Comparison of ENCODE assay signal across 15 mouse cellular contexts in the genomic region with DNA sequence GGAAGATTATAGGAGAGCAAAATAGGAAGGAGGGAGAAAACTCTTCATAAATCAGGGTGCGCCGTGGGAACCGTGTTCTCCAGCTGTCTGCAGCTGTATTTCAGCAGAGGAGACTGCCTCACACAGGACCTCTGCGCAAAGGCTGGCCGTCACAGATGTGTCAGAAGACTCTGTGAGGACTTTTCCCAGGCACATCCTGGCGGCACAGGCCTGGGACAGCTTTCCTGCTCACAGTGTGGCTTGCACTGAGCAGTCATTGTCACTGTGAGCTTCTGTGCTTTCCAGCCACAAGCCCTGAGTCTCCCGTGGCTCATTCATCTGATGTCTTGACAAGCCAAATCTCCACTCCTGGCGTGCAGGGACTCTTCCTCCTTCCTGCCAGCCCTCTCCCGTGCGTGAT.
DNase-seq lines count a peak whose midpoint lies in the region; ATAC-seq lines count a peak whose summit lies in the region.
"Had no signal": no experiment of that assay in that cellular context is flagged by ENCODE, and none has a peak within 500 bp of the region (broad histone marks: within the 10 kb centered on the region; RNA-seq: fewer than 3 reads in every experiment).

No protein-coding gene starts in this region.

- H3K4me2 ChIP-seq in heart, embryonic 11.5 days: no peak overlapping the region
- no peak overlapping the region for H3K4me2 ChIP-seq in midbrain, embryonic 12.5 days (replicated peaks)
- H3K4me2 ChIP-seq in midbrain, embryonic 11.5 days: no peak overlapping the region
- H3K4me2 ChIP-seq in hindbrain, embryonic 12.5 days (replicated peaks): no peak overlapping the region
- H3K4me2 ChIP-seq in neural tube, embryonic 12.5 days (replicated peaks): no peak overlapping the region
- H3K4me2 ChIP-seq: intestine, embryonic 15.5 days; liver, embryonic 12.5 days had no signal

- H3K27ac ChIP-seq in heart, embryonic 11.5 days (ENCODE audit: low read depth, low read length): no peak overlapping the region
- H3K27ac ChIP-seq in midbrain, embryonic 12.5 days (replicated peaks): peak overlapping the region; percentile 56
- H3K27ac ChIP-seq in midbrain, embryonic 11.5 days (ENCODE audit: low read depth, low read length): no peak overlapping the region
- peak overlapping the region; percentile 58 for H3K27ac ChIP-seq in hindbrain, embryonic 12.5 days
- H3K27ac ChIP-seq in neural tube, embryonic 12.5 days: no peak overlapping the region
- H3K27ac ChIP-seq: embryonic facial prominence, embryonic 10.5 days; liver, embryonic 12.5 days had no signal

- H3K9ac ChIP-seq in heart, embryonic 11.5 days (ENCODE audit: low read depth, low read length): no peak overlapping the region
- H3K9ac ChIP-seq in midbrain, embryonic 12.5 days (replicated peaks): no peak overlapping the region
- H3K9ac ChIP-seq in midbrain, embryonic 11.5 days (ENCODE audit: low read length): no peak overlapping the region
- H3K9ac ChIP-seq in hindbrain, embryonic 12.5 days: no peak overlapping the region
- H3K9ac ChIP-seq in neural tube, embryonic 12.5 days: no peak overlapping the region
- H3K9ac ChIP-seq: intestine, embryonic 15.5 days; liver, embryonic 12.5 days had no signal

- H3K4me3 ChIP-seq in heart, embryonic 11.5 days (ENCODE audit: low read depth, low read length): no peak overlapping the region
- H3K4me3 ChIP-seq in midbrain, embryonic 12.5 days: no peak overlapping the region
- H3K4me3 ChIP-seq in midbrain, embryonic 11.5 days (ENCODE audit: low read depth, low read length): no peak overlapping the region
- H3K4me3 ChIP-seq in hindbrain, embryonic 12.5 days: no peak overlapping the region
- H3K4me3 ChIP-seq in neural tube, embryonic 12.5 days: no peak overlapping the region
- H3K4me3 ChIP-seq: embryonic facial prominence, embryonic 10.5 days; intestine, embryonic 15.5 days; liver, embryonic 12.5 days had no signal

- ATAC-seq in heart, embryonic 11.5 days (replicated peaks; ENCODE audit: insufficient number of reproducible peaks, low FRiP score, low TSS enrichment): no peak
- peak; percentile 70; the same call in 1 of the 2 replicates for ATAC-seq in midbrain, embryonic 12.5 days (ENCODE audit: low FRiP score, low read depth)
- ATAC-seq in midbrain, embryonic 11.5 days (ENCODE audit: low FRiP score): no peak
- 0 out of 2 replicates have a peak, but pooled peaks have one; percentile 63 for ATAC-seq in hindbrain, embryonic 12.5 days (ENCODE audit: low FRiP score)
- ATAC-seq in neural tube, embryonic 12.5 days (ENCODE audit: low FRiP score, low read depth): peak; percentile 56; the same call in 1 of the 2 replicates
- ATAC-seq: intestine, embryonic 15.5 days; liver, embryonic 12.5 days had no signal

- H3K27me3 ChIP-seq in heart, embryonic 11.5 days (ENCODE audit: control insufficient read depth, insufficient read depth, low read length): no peaks in the 10 kb centered on the region
- no peaks in the 10 kb centered on the region for H3K27me3 ChIP-seq in midbrain, embryonic 12.5 days
- H3K27me3 ChIP-seq in midbrain, embryonic 11.5 days (ENCODE audit: control insufficient read depth, insufficient read depth, low read length): no peaks in the 10 kb centered on the region
- no peaks in the 10 kb centered on the region for H3K27me3 ChIP-seq in hindbrain, embryonic 12.5 days
- no peaks in the 10 kb centered on the region for H3K27me3 ChIP-seq in neural tube, embryonic 12.5 days (replicated peaks)
- H3K27me3 ChIP-seq: intestine, embryonic 15.5 days; liver, embryonic 12.5 days had no signal

- 74% methylated on average over 10 of the region's 10 CpGs for WGBS in heart, embryonic 11.5 days (ENCODE audit: insufficient replicate concordance)
- 59% methylated on average over 10 of the region's 10 CpGs for WGBS in midbrain, embryonic 12.5 days
- 62% methylated on average over 10 of the region's 10 CpGs for WGBS in midbrain, embryonic 11.5 days
- 54% methylated on average over 10 of the region's 10 CpGs for WGBS in hindbrain, embryonic 12.5 days
- 63% methylated on average over 10 of the region's 10 CpGs for WGBS in neural tube, embryonic 12.5 days

- no peaks in the 10 kb centered on the region for H3K9me3 ChIP-seq in heart, embryonic 11.5 days (replicated peaks; ENCODE audit: control insufficient read depth, low read length)
- H3K9me3 ChIP-seq in midbrain, embryonic 12.5 days: no peaks in the 10 kb centered on the region
- H3K9me3 ChIP-seq in midbrain, embryonic 11.5 days (ENCODE audit: control insufficient read depth, low read length): no peaks in the 10 kb centered on the region
- no peaks in the 10 kb centered on the region for H3K9me3 ChIP-seq in hindbrain, embryonic 12.5 days (replicated peaks)
- no peaks in the 10 kb centered on the region for H3K9me3 ChIP-seq in neural tube, embryonic 12.5 days
- H3K9me3 ChIP-seq: embryonic facial prominence, embryonic 10.5 days; intestine, embryonic 15.5 days; liver, embryonic 12.5 days had no signal

- H3K36me3 ChIP-seq in heart, embryonic 11.5 days (ENCODE audit: control insufficient read depth, insufficient read depth, low read length): 0 out of 2 replicates have a peak, but pooled peaks cover 3% of the 10 kb centered on the region
- peaks cover 13% of the 10 kb centered on the region for H3K36me3 ChIP-seq in midbrain, embryonic 12.5 days
- H3K36me3 ChIP-seq in midbrain, embryonic 11.5 days (ENCODE audit: control insufficient read depth, insufficient read depth, low read length): peaks cover 6% of the 10 kb centered on the region; the same call in 1 of the 2 replicates
- H3K36me3 ChIP-seq in hindbrain, embryonic 12.5 days: peaks cover 17% of the 10 kb centered on the region
- peaks cover 30% of the 10 kb centered on the region for H3K36me3 ChIP-seq in neural tube, embryonic 12.5 days
- H3K36me3 ChIP-seq: intestine, embryonic 15.5 days had no signal

- DNase-seq in heart, adult 11 months: peak; percentile 91
- no peak for DNase-seq in midbrain, embryonic 11.5 days (ENCODE audit: low spot score, missing footprints)
- DNase-seq in right cerebral cortex, adult 2 months (ENCODE audit: low spot score in 2 of 2): no peak
- DNase-seq in c-Kit-positive CD71-positive TER-119-positive erythroid progenitor cells, embryonic 14.5 days (ENCODE audit: low spot score): no peak
- DNase-seq: adrenal gland, adult 2 months; cerebellum, postnatal 14 days; gastrocnemius, postnatal 14 days; kidney, postnatal 14 days had no signal

- H3K4me1 ChIP-seq in heart, embryonic 11.5 days (ENCODE audit: control insufficient read depth, insufficient read depth, low read length): peaks cover 5% of the 10 kb centered on the region; the same call in 1 of the 2 replicates
- H3K4me1 ChIP-seq in midbrain, embryonic 12.5 days: peaks cover 14% of the 10 kb centered on the region
- H3K4me1 ChIP-seq in midbrain, embryonic 11.5 days (ENCODE audit: control insufficient read depth, insufficient read depth, low read length): peaks cover 6% of the 10 kb centered on the region; the same call in 1 of the 2 replicates
- H3K4me1 ChIP-seq in hindbrain, embryonic 12.5 days: peaks cover 9% of the 10 kb centered on the region
- H3K4me1 ChIP-seq in neural tube, embryonic 12.5 days: peaks cover 13% of the 10 kb centered on the region
- H3K4me1 ChIP-seq: embryonic facial prominence, embryonic 10.5 days; intestine, embryonic 15.5 days had no signal

Comparison
In these comparisons a context has a peak if more than half of its experiments do, and no peak if none do; other contexts are left out.
1. ATAC-seq: peak in midbrain, embryonic 12.5 days (single experiment), hindbrain, embryonic 12.5 days (single experiment) and neural tube, embryonic 12.5 days (single experiment); none in heart, embryonic 11.5 days (single experiment) and midbrain, embryonic 11.5 days (single experiment).
2. H3K27ac ChIP-seq: peak in midbrain, embryonic 12.5 days (single experiment) and hindbrain, embryonic 12.5 days (single experiment); none in heart, embryonic 11.5 days (single experiment), midbrain, embryonic 11.5 days (single experiment) and neural tube, embryonic 12.5 days (single experiment).